Mouse (Mus musculus) CH12.LX (cell line): Measurements from ENCODE around the gene Snx19. TPM values are rescaled to one million over a fixed set of nuclear protein-coding genes. Genes with fewer than 3 reads are reported as not detected.

ENCODE experiments used
- DNase-seq: peaks from one replicate; pipeline ENCODE4 v3.0.0-alpha.2; 2013; ENCODE audit errors: extremely low read depth
- H3K27ac ChIP-seq: 2 replicates; pipeline ENCODE4 v1.5.1; 2012; ENCODE audit warnings: low read depth, mild to moderate bottlenecking, control low read depth, moderate library complexity; ENCODE audit not compliant: insufficient read depth
- H3K27me3 ChIP-seq: replicated peaks from 2 replicates; pipeline ENCODE3; 2012; ENCODE audit warnings: inconsistent platforms
- H3K36me3 ChIP-seq, 2 experiments: replicated peaks in 1 of 2; 2 replicates each; pipeline versions ENCODE3 to v1.6.1; 2012; ENCODE audit warnings: inconsistent platforms in 1 of 2, low read length in 1 of 2, mild to moderate bottlenecking in 1 of 2, mixed read lengths in 1 of 2, moderate library complexity in 1 of 2; ENCODE audit not compliant: control insufficient read depth in 1 of 2, insufficient read depth in 1 of 2
- H3K4me1 ChIP-seq, 2 experiments: 2 replicates each; pipeline ENCODE4 v1.6.1; 2012; ENCODE audit warnings: inconsistent platforms in 1 of 2, moderate library complexity in 1 of 2; ENCODE audit not compliant: insufficient read depth in 2 of 2, control insufficient read depth in 1 of 2
- H3K4me2 ChIP-seq: 2 replicates; pipeline ENCODE4 v1.6.1; 2012; ENCODE audit warnings: low read depth, mild to moderate bottlenecking, control low read depth; ENCODE audit not compliant: poor library complexity, insufficient read depth, severe bottlenecking
- H3K4me3 ChIP-seq, 3 experiments: fragments of 150-350 bp in 1 of 3; sonication (generic) in 1 of 3; replicated peaks in 1 of 3; 2 replicates each; pipeline versions ENCODE3 to v1.5.1; 2011 to 2012; ENCODE audit warnings: low read depth in 2 of 3, low read length in 2 of 3, mild to moderate bottlenecking in 2 of 3, moderate library complexity in 2 of 3, control low read depth in 1 of 3, improper control_type of control experiment in 1 of 3, inconsistent platforms in 1 of 3, mixed read lengths in 1 of 3; ENCODE audit not compliant: poor library complexity in 1 of 3
- H3K79me2 ChIP-seq: replicated peaks from 2 replicates; pipeline ENCODE4 v1.6.1; 2012; ENCODE audit warnings: mild to moderate bottlenecking, moderate library complexity; ENCODE audit not compliant: control insufficient read depth, poor library complexity, insufficient read depth, severe bottlenecking; ENCODE audit errors: extremely low read depth
- H3K9ac ChIP-seq: 2 replicates; pipeline ENCODE4 v1.6.1; 2012; ENCODE audit warnings: low read depth, mild to moderate bottlenecking, control low read depth, moderate library complexity; ENCODE audit not compliant: insufficient read depth
- H3K9me3 ChIP-seq: replicated peaks from 2 replicates; pipeline ENCODE3; 2012; ENCODE audit warnings: low read length, inconsistent platforms, mixed read lengths
- BHLHE40 ChIP-seq: IDR thresholded peaks from 2 replicates; pipeline ENCODE4 v1.6.1; 2011; ENCODE audit warnings: mild to moderate bottlenecking, low read depth, low read length, improper control_type of control experiment
- CTCF ChIP-seq, 2 experiments: IDR thresholded peaks in 1 of 2; conservative IDR thresholded peaks in 1 of 2; 2 replicates each; pipeline ENCODE4 v1.5.1; 2011 to 2012; ENCODE audit warnings: low read depth in 2 of 2, low read length in 2 of 2, improper control_type of control experiment in 1 of 2, inconsistent platforms in 1 of 2, mild to moderate bottlenecking in 1 of 2, moderate library complexity in 1 of 2
- ETS1 ChIP-seq: conservative IDR thresholded peaks from 2 replicates; pipeline ENCODE4 v1.6.1; 2012; ENCODE audit warnings: low read depth, mild to moderate bottlenecking, inconsistent platforms, low read length, improper control_type of control experiment, moderate library complexity
- IRF4 ChIP-seq: IDR thresholded peaks from 2 replicates; pipeline ENCODE4 v1.6.1; 2014; ENCODE audit warnings: low read depth, mild to moderate bottlenecking, inconsistent platforms, low read length, improper control_type of control experiment
- JUN ChIP-seq: IDR thresholded peaks from 2 replicates; pipeline ENCODE4 v1.6.1; 2011; ENCODE audit warnings: low read depth, mild to moderate bottlenecking, low read length, improper control_type of control experiment, moderate library complexity; ENCODE audit not compliant: insufficient read depth
- MAX ChIP-seq: IDR thresholded peaks from 2 replicates; pipeline ENCODE4 v1.6.1; 2011; ENCODE audit warnings: low read length, improper control_type of control experiment
- MAZ ChIP-seq: IDR thresholded peaks from 2 replicates; pipeline ENCODE4 v1.6.1; 2012; ENCODE audit warnings: low read depth, mild to moderate bottlenecking, inconsistent platforms, low read length, improper control_type of control experiment, moderate library complexity
- MEF2A ChIP-seq: IDR thresholded peaks from 2 replicates; pipeline ENCODE4 v1.6.1; 2014; ENCODE audit warnings: low read depth, mild to moderate bottlenecking, inconsistent platforms, low read length, improper control_type of control experiment, borderline replicate concordance
- MXI1 ChIP-seq: IDR thresholded peaks from 2 replicates; pipeline ENCODE4 v1.6.1; 2011; ENCODE audit warnings: mild to moderate bottlenecking, low read depth, low read length, improper control_type of control experiment
- MYC ChIP-seq: IDR thresholded peaks from 2 replicates; pipeline ENCODE4 v1.6.1; 2011; ENCODE audit warnings: low read depth, mild to moderate bottlenecking, improper control_type of control experiment, low read length
- NRF1 ChIP-seq: IDR thresholded peaks from 2 replicates; pipeline ENCODE4 v1.6.1; 2014; ENCODE audit warnings: low read depth, mild to moderate bottlenecking, inconsistent platforms, low read length, improper control_type of control experiment, moderate library complexity
- RAD21 ChIP-seq: IDR thresholded peaks from 2 replicates; pipeline ENCODE4 v1.6.1; 2011; ENCODE audit warnings: low read depth, mild to moderate bottlenecking, low read length, improper control_type of control experiment, moderate library complexity
- SIN3A ChIP-seq: IDR thresholded peaks from 2 replicates; pipeline ENCODE4 v1.6.1; 2012; ENCODE audit warnings: low read length, improper control_type of control experiment, inconsistent platforms
- SMC3 ChIP-seq: IDR thresholded peaks from 2 replicates; pipeline ENCODE4 v1.6.1; 2011; ENCODE audit warnings: low read depth, low read length, improper control_type of control experiment
- ZNF384 ChIP-seq: IDR thresholded peaks from 2 replicates; pipeline ENCODE4 v1.6.1; 2012; ENCODE audit warnings: low read depth, low read length, improper control_type of control experiment, inconsistent platforms
- dilution Hi-C: fragments of 300-500 bp; cut with MboI; formaldehyde crosslinking; loops from 2 replicates; pipeline ENCODE4 v1.14.3; 2020; ENCODE audit warnings: low sequenced_read_pairs; ENCODE audit not compliant: extremely low pct_unique_long_range_greater_than_20kb, extremely low pct_ligation_motif_present
- in situ Hi-C: fragments of 300-500 bp; cut with MboI; formaldehyde crosslinking; loops from 3 replicates; pipeline ENCODE4 v1.14.3; 2019; ENCODE audit warnings: low sequenced_read_pairs, low pct_ligation_motif_present, low pct_unique_long_range_greater_than_20kb, mixed read lengths
- polyA plus RNA-seq: library from polyadenylated mRNA; unstranded; fragments of >175 nt; gene quantifications from 2 replicates; pipeline ENCODE4 v1.2.1, GENCODE M21; 2012; ENCODE audit warnings: low read depth; ENCODE audit not compliant: insufficient read length
- total RNA-seq, 2 experiments: library from RNA; depleted of rRNA; stranded (reverse); fragments of 300-350 nt in 1 of 2; fragments of >200 nt in 1 of 2; gene quantifications; 2 replicates each; pipeline ENCODE4 v1.2.3; 2012 to 2014

The Snx19 gene
- total and polyA plus RNA-seq, 3 experiments = 9.5 to 19.3 (median 12.1) TPM

- Histone ChIP-seq H3K4me3 (peak overlapping the region in 1 of 3 experiments; percentile 6), H3K9ac (no peak overlapping the region), H3K79me2 (peaks cover 6% of the 10 kb centered on the region), H3K27me3 (no peaks in the 10 kb centered on the region), H3K27ac (no peak overlapping the region), H3K36me3 (peaks cover 7 to 27% of the 10 kb centered on the region in 2 experiments), H3K4me2 (peak overlapping the region; percentile 77), H3K9me3 (no peaks in the 10 kb centered on the region), H3K4me1 (peaks cover 12 to 63% of the 10 kb centered on the region in 2 experiments)
- peak; percentile 26 for DNase-seq
- TF ChIP-seq ETS1 = no peak
- no peak for TF ChIP-seq NRF1
- TF ChIP-seq MXI1 = no peak
- peak; percentile 53; the same call in 1 of the 2 replicates for TF ChIP-seq SIN3A
- peak in 1 of 2 experiments; percentile 32; a peak in 2 of 4 replicates for TF ChIP-seq CTCF (conservative IDR thresholded peaks at IDR 0.05 in 1 of 2, IDR thresholded peaks at IDR 0.05 in 1 of 2; ENCODE audit: low read depth in 2 of 2, low read length in 2 of 2)
- TF ChIP-seq IRF4 = no peak
- peak; percentile 39; the same call in 1 of the 2 replicates for TF ChIP-seq MAX
- no peak for TF ChIP-seq ZNF384
- in situ Hi-C loops (no loop called here), dilution Hi-C loops (no loop called here)
Measured at GRCm38 (mm10) chr9:30430447-30430846, 3.5 kb downstream of the Snx19 start.

- H3K36me3 ChIP-seq = peaks cover 18 to 42% of the 10 kb centered on the region in 2 experiments
- peak; percentile 70; the same call in 1 of the 2 replicates for TF ChIP-seq MEF2A
- no peak for TF ChIP-seq MAZ
- TF ChIP-seq JUN = no peak
- no peak for TF ChIP-seq RAD21
- peak; percentile 16; the same call in 1 of the 2 replicates for TF ChIP-seq ETS1
- TF ChIP-seq MYC = no peak
- TF ChIP-seq SMC3 = no peak
- TF ChIP-seq BHLHE40 = 0 out of 2 replicates have a peak, but pooled peaks have one; percentile 34
- TF ChIP-seq SIN3A = peak; percentile 35; the same call in 1 of the 2 replicates
- peak; percentile 90 for TF ChIP-seq ZNF384
- TF ChIP-seq, all 38 proteins: peak for 5
- dilution Hi-C loops = no loop called here
Measured at GRCm38 (mm10) chr9:30431909-30432308, 5.0 kb downstream of the Snx19 start.

More at GRCm38 (mm10) chr9:30431909-30432308, 5.0 kb downstream of the Snx19 start:
- Histone ChIP-seq H3K4me3 (no peak overlapping the region), H3K79me2 (peaks cover 6% of the 10 kb centered on the region), H3K4me1 (peaks cover 12 to 63% of the 10 kb centered on the region in 2 experiments), H3K9me3 (no peaks in the 10 kb centered on the region), H3K4me2 (peak overlapping the region; percentile 5; the same call in 1 of the 2 replicates), H3K27me3 (no peaks in the 10 kb centered on the region), H3K9ac (no peak overlapping the region), H3K27ac (no peak overlapping the region; the same call in 1 of the 2 replicates)
- DNase-seq = peak; percentile 74
- in situ Hi-C loops = no loop called here
